Mouse (Mus musculus) lung, postnatal 0 days (tissue): Measurements from ENCODE around the gene Ccnl1. TPM values are rescaled to one million over a fixed set of nuclear protein-coding genes. Genes with fewer than 3 reads are reported as not detected.

Source experiments
- ATAC-seq: fragments of 200-750 bp; cut with Nextera tagmentation; 2 replicates; pipeline ENCODE4 v1.8.0; 2017; ENCODE audit warnings: moderate library complexity
- DNase-seq: peaks from one replicate; pipeline ENCODE4 v3.0.0-alpha.2; 2016; ENCODE audit warnings: low spot score
- H3K27ac ChIP-seq: fragments of 300-500 bp; sonication (generic); 2 replicates; pipeline ENCODE4 v1.5.1; 2014; ENCODE audit warnings: antibody characterized with exemption, mild to moderate bottlenecking, low read length, mixed read lengths
- H3K27me3 ChIP-seq: fragments of 300-500 bp; sonication (generic); replicated peaks from 2 replicates; pipeline ENCODE4 v1.6.1; 2014; ENCODE audit warnings: low read length, mixed read lengths; ENCODE audit not compliant: insufficient read depth
- H3K36me3 ChIP-seq: fragments of 300-500 bp; sonication (generic); 2 replicates; pipeline ENCODE4 v1.6.1; 2014; ENCODE audit warnings: low read length, mixed read lengths; ENCODE audit not compliant: insufficient read depth
- H3K4me1 ChIP-seq: fragments of 300-500 bp; sonication (generic); 2 replicates; pipeline ENCODE4 v1.6.1; 2014; ENCODE audit warnings: antibody characterized with exemption, low read depth, low read length, mixed read lengths; ENCODE audit not compliant: insufficient read depth
- H3K4me2 ChIP-seq: fragments of 300-500 bp; sonication (generic); replicated peaks from 2 replicates; pipeline ENCODE4 v1.6.1; 2014; ENCODE audit warnings: low read depth, mild to moderate bottlenecking, low read length, moderate library complexity, mixed read lengths
- H3K4me3 ChIP-seq: fragments of 300-500 bp; sonication (generic); 2 replicates; pipeline ENCODE4 v1.5.1; 2014; ENCODE audit warnings: low read depth, low read length
- H3K9ac ChIP-seq: fragments of 300-500 bp; sonication (generic); replicated peaks from 2 replicates; pipeline ENCODE4 v1.6.1; 2014; ENCODE audit warnings: low read depth, mild to moderate bottlenecking
- H3K9me3 ChIP-seq: fragments of 300-500 bp; sonication (generic); 2 replicates; pipeline ENCODE4 v1.6.1; 2016; ENCODE audit warnings: low read length, mixed read lengths
- CTCF ChIP-seq: IDR thresholded peaks from 2 replicates; pipeline ENCODE4 v1.5.1; 2016; ENCODE audit warnings: antibody characterized with exemption, mild to moderate bottlenecking
- EP300 ChIP-seq: IDR thresholded peaks from 2 replicates; pipeline ENCODE4 v1.6.1; 2016; ENCODE audit warnings: antibody characterized with exemption, mild to moderate bottlenecking, control low read depth
- WGBS: fragments of 180-500 bp; shearing (Covaris S2); extraction: QIAGEN DNeasy Blood & Tissue Kit; methylation state at CpG from one replicate; pipeline ENCODE4 v1.1.7; 2014; 5-methylcytosine and 5-hydroxymethylcytosine counted together
- polyA plus RNA-seq: library from polyadenylated mRNA; unstranded; fragments of >200 nt; fragmentation: Nextera tagmentation; extraction: Ambion mirVana; gene quantifications from 2 replicates; pipeline ENCODE4 v1.2.1, GENCODE M21; 2015

The Ccnl1 gene
- polyA plus RNA-seq, 1 experiment from 2014 or later, result 94.5 TPM

GRCm38 (mm10) chr3:65929821-65930633 lies 28.0 kb downstream of the Ccnl1 start:
- WGBS, result 18% methylated on average over 20 of the region's 20 CpGs
- Histone ChIP-seq H3K9me3 (no peaks in the 10 kb centered on the region), H3K27ac (no peak overlapping the region), H3K4me2 (peak overlapping the region; percentile 43), H3K4me1 (peaks cover 17% of the 10 kb centered on the region), H3K4me3 (no peak overlapping the region), H3K36me3 (no peaks in the 10 kb centered on the region), H3K9ac (no peak overlapping the region), H3K27me3 (no peaks in the 10 kb centered on the region)
- ATAC-seq (peak; percentile 23; the same call in 1 of the 2 replicates), DNase-seq (peak; percentile 83)
- TF ChIP-seq EP300 (no peak), CTCF (peak; percentile 80)

- Histone ChIP-seq H3K9ac (no peak overlapping the region), H3K4me2 (peak overlapping the region; percentile 43), H3K27ac (no peak overlapping the region), H3K36me3 (no peaks in the 10 kb centered on the region), H3K9me3 (no peaks in the 10 kb centered on the region), H3K4me1 (peaks cover 17% of the 10 kb centered on the region), H3K27me3 (no peaks in the 10 kb centered on the region), H3K4me3 (no peak overlapping the region)
- peak; percentile 94 for ATAC-seq
- peak; percentile 98 for DNase-seq
- TF ChIP-seq CTCF (peak; percentile 99), EP300 (peak; percentile 81)
- 1% methylated on average over 10 of the region's 10 CpGs for WGBS
Observed at GRCm38 (mm10) chr3:65929304-65929783, 28.7 kb downstream of the Ccnl1 start.

- TF ChIP-seq CTCF, result no peak
- no peak for TF ChIP-seq EP300
- ATAC-seq (no peak), DNase-seq (no peak)
- H3K27me3 ChIP-seq, result no peaks in the 10 kb centered on the region
- H3K9me3 ChIP-seq, result no peaks in the 10 kb centered on the region
- peak overlapping the region; percentile 43; the same call in 1 of the 2 replicates for H3K4me2 ChIP-seq
- 63% methylated on average over 4 of the region's 4 CpGs for WGBS
- H3K27ac ChIP-seq, result no peak overlapping the region
- H3K36me3 ChIP-seq, result no peaks in the 10 kb centered on the region
- H3K4me3 ChIP-seq, result no peak overlapping the region
- H3K9ac ChIP-seq, result no peak overlapping the region
- H3K4me1 ChIP-seq, result peaks cover 17% of the 10 kb centered on the region
Observed at GRCm38 (mm10) chr3:65928614-65929272, 29.3 kb downstream of the Ccnl1 start.

- no peak for TF ChIP-seq EP300
- peak; percentile 27; the same call in 1 of the 2 replicates for TF ChIP-seq CTCF
- WGBS, result 23% methylated on average over 7 of the region's 7 CpGs
- Histone ChIP-seq H3K9ac (no peak overlapping the region), H3K27me3 (no peaks in the 10 kb centered on the region), H3K4me1 (peaks cover 17% of the 10 kb centered on the region), H3K9me3 (no peaks in the 10 kb centered on the region), H3K27ac (no peak overlapping the region), H3K36me3 (no peaks in the 10 kb centered on the region), H3K4me3 (no peak overlapping the region), H3K4me2 (no peak overlapping the region)
- DNase-seq (peak; percentile 90), ATAC-seq (peak; percentile 68)
Observed at GRCm38 (mm10) chr3:65927685-65928084, 30.4 kb downstream of the Ccnl1 start.

GRCm38 (mm10) chr3:65927101-65927501 lies 30.9 kb downstream of the Ccnl1 start:
- ATAC-seq (no peak), DNase-seq (no peak)
- H3K4me3 ChIP-seq, result no peak overlapping the region
- WGBS, result 74% methylated on average over 4 of the region's 4 CpGs
- no peaks in the 10 kb centered on the region for H3K27me3 ChIP-seq
- TF ChIP-seq EP300 (no peak), CTCF (no peak)
- no peak overlapping the region for H3K27ac ChIP-seq
- no peaks in the 10 kb centered on the region for H3K9me3 ChIP-seq
- peaks cover 17% of the 10 kb centered on the region for H3K4me1 ChIP-seq
- H3K9ac ChIP-seq, result no peak overlapping the region
- H3K4me2 ChIP-seq, result no peak overlapping the region
- H3K36me3 ChIP-seq, result no peaks in the 10 kb centered on the region

- Histone ChIP-seq H3K27ac (no peak overlapping the region), H3K4me1 (peaks cover 17% of the 10 kb centered on the region), H3K36me3 (no peaks in the 10 kb centered on the region), H3K4me3 (no peak overlapping the region), H3K27me3 (no peaks in the 10 kb centered on the region), H3K4me2 (no peak overlapping the region), H3K9me3 (no peaks in the 10 kb centered on the region), H3K9ac (no peak overlapping the region)
- 88% methylated on average over 5 of the region's 5 CpGs for WGBS
- no peak for TF ChIP-seq EP300
- no peak for TF ChIP-seq CTCF
- ATAC-seq (no peak), DNase-seq (no peak)
Observed at GRCm38 (mm10) chr3:65926426-65926825, 31.6 kb downstream of the Ccnl1 start.
